Mouse (Mus musculus) MEL (cell line): Measurements from ENCODE around the gene Urgcp. TPM values are rescaled to one million over a fixed set of nuclear protein-coding genes. Genes with fewer than 3 reads are reported as not detected.
"Not testable (repeated sequence)": the region's sequence is repeated elsewhere in the genome, so short reads cannot be mapped to it uniquely, and the experiment has no call there.

Experiments used
- DNase-seq: peaks from one replicate; pipeline ENCODE4 v3.0.0; 2011; ENCODE audit warnings: low read depth, low spot score
- H3K27ac ChIP-seq: 2 replicates; pipeline ENCODE4 v1.5.1; 2012; ENCODE audit warnings: low read depth, mild to moderate bottlenecking, control low read depth, low read length, moderate library complexity; ENCODE audit not compliant: control insufficient read depth
- H3K27me3 ChIP-seq, 2 experiments: fragments of 150-350 bp in 1 of 2; sonication (generic) in 1 of 2; 2 replicates each; pipeline ENCODE4 v1.6.1; 2012; ENCODE audit warnings: low read length in 2 of 2, mild to moderate bottlenecking in 2 of 2, improper control_type of control experiment in 1 of 2, moderate library complexity in 1 of 2; ENCODE audit not compliant: insufficient read depth in 2 of 2, control insufficient read depth in 1 of 2
- H3K36me3 ChIP-seq, 2 experiments: 2 replicates each; pipeline ENCODE4 v1.6.1; 2012 to 2014; ENCODE audit warnings: low read length in 2 of 2, improper control_type of control experiment in 1 of 2, inconsistent platforms in 1 of 2, mild to moderate bottlenecking in 1 of 2; ENCODE audit not compliant: insufficient read depth in 2 of 2, control insufficient read depth in 1 of 2
- H3K4me1 ChIP-seq, 2 experiments: fragments of 150-350 bp in 1 of 2; sonication (generic) in 1 of 2; 2 replicates each; pipeline ENCODE4 v1.6.1; 2012; ENCODE audit warnings: low read length in 2 of 2, improper control_type of control experiment in 1 of 2, mild to moderate bottlenecking in 1 of 2; ENCODE audit not compliant: insufficient read depth in 2 of 2, control insufficient read depth in 1 of 2
- H3K4me3 ChIP-seq, 2 experiments: fragments of 150-350 bp in 1 of 2; sonication (generic) in 1 of 2; 2 replicates each; pipeline ENCODE4 v1.5.1; 2012; ENCODE audit warnings: low read depth in 2 of 2, low read length in 2 of 2, mild to moderate bottlenecking in 2 of 2, moderate library complexity in 2 of 2, control low read depth in 1 of 2, improper control_type of control experiment in 1 of 2; ENCODE audit not compliant: control insufficient read depth in 1 of 2, insufficient read depth in 1 of 2
- H3K79me2 ChIP-seq: 2 replicates; pipeline ENCODE4 v1.6.1; 2012; ENCODE audit warnings: mild to moderate bottlenecking, low read length, moderate library complexity; ENCODE audit not compliant: control insufficient read depth, poor library complexity, insufficient read depth
- H3K9ac ChIP-seq: 2 replicates; pipeline ENCODE4 v1.6.1; 2012; ENCODE audit warnings: low read depth, mild to moderate bottlenecking, control low read depth, low read length, moderate library complexity; ENCODE audit not compliant: control insufficient read depth, poor library complexity, severe bottlenecking
- H3K9me3 ChIP-seq: fragments of 150-350 bp; sonication (generic); replicated peaks from 2 replicates; pipeline ENCODE4 v1.6.1; 2012; ENCODE audit warnings: mild to moderate bottlenecking, low read length, improper control_type of control experiment, moderate library complexity; ENCODE audit not compliant: insufficient read depth
- BHLHE40 ChIP-seq: IDR thresholded peaks from 2 replicates; pipeline ENCODE4 v1.6.1; 2012; ENCODE audit warnings: low read depth, mild to moderate bottlenecking, inconsistent platforms, low read length, improper control_type of control experiment, borderline replicate concordance
- EP300 ChIP-seq, 2 experiments: IDR thresholded peaks; 2 replicates each; pipeline ENCODE4 v1.6.1; 2011; ENCODE audit warnings: improper control_type of control experiment in 2 of 2, low read length in 2 of 2, low read depth in 1 of 2, mild to moderate bottlenecking in 1 of 2
- ETS1 ChIP-seq: IDR thresholded peaks from 2 replicates; pipeline ENCODE4 v1.6.1; 2012; ENCODE audit warnings: low read depth, mild to moderate bottlenecking, inconsistent platforms, low read length, improper control_type of control experiment, moderate library complexity
- GABPA ChIP-seq: IDR thresholded peaks from 2 replicates; pipeline ENCODE4 v1.6.1; 2012; ENCODE audit warnings: low read depth, mild to moderate bottlenecking, inconsistent platforms, low read length, improper control_type of control experiment, moderate library complexity
- JUND ChIP-seq: IDR thresholded peaks from 2 replicates; pipeline ENCODE4 v1.6.1; 2011; ENCODE audit warnings: low read depth, mild to moderate bottlenecking, improper control_type of control experiment, low read length
- KAT2A ChIP-seq: conservative IDR thresholded peaks from 2 replicates; pipeline ENCODE4 v1.6.1; 2012; ENCODE audit warnings: low read depth, low read length, improper control_type of control experiment, inconsistent platforms
- MAX ChIP-seq: IDR thresholded peaks from 2 replicates; pipeline ENCODE4 v1.6.1; 2011; ENCODE audit warnings: low read length, improper control_type of control experiment
- MEF2A ChIP-seq: IDR thresholded peaks from 2 replicates; pipeline ENCODE4 v1.6.1; 2014; ENCODE audit warnings: low read depth, mild to moderate bottlenecking, inconsistent platforms, low read length, improper control_type of control experiment; ENCODE audit not compliant: poor library complexity, insufficient replicate concordance, severe bottlenecking; ENCODE audit errors: extremely low read depth
- MXI1 ChIP-seq: IDR thresholded peaks from 2 replicates; pipeline ENCODE4 v1.6.1; 2011; ENCODE audit warnings: mild to moderate bottlenecking, low read depth, low read length, improper control_type of control experiment
- NRF1 ChIP-seq: IDR thresholded peaks from 2 replicates; pipeline ENCODE4 v1.6.1; 2014; ENCODE audit warnings: low read depth, mild to moderate bottlenecking, inconsistent platforms, low read length, improper control_type of control experiment, moderate library complexity; ENCODE audit not compliant: poor library complexity, insufficient read depth, severe bottlenecking
- POLR2A ChIP-seq, 2 experiments: IDR thresholded peaks; 2 replicates each; pipeline ENCODE4 v1.6.1; 2011 to 2012; ENCODE audit warnings: low read length in 2 of 2, mild to moderate bottlenecking in 2 of 2, control low read depth in 1 of 2, improper control_type of control experiment in 1 of 2, low read depth in 1 of 2, moderate library complexity in 1 of 2; ENCODE audit not compliant: control insufficient read depth in 1 of 2, insufficient read depth in 1 of 2, poor library complexity in 1 of 2
- POLR2AphosphoS5 ChIP-seq: IDR thresholded peaks from 2 replicates; pipeline ENCODE4 v1.6.1; 2012; ENCODE audit warnings: low read depth, borderline replicate concordance, mild to moderate bottlenecking, inconsistent platforms, low read length, moderate library complexity, mixed read lengths
- RAD21 ChIP-seq: IDR thresholded peaks from 2 replicates; pipeline ENCODE4 v1.6.1; 2011; ENCODE audit warnings: mild to moderate bottlenecking, low read depth, low read length, improper control_type of control experiment
- RCOR1 ChIP-seq: IDR thresholded peaks from 2 replicates; pipeline ENCODE4 v1.6.1; 2012; ENCODE audit warnings: low read depth, mild to moderate bottlenecking, inconsistent platforms, low read length, improper control_type of control experiment
- SIN3A ChIP-seq: IDR thresholded peaks from 2 replicates; pipeline ENCODE4 v1.6.1; 2012; ENCODE audit warnings: low read length, improper control_type of control experiment, inconsistent platforms
- SMC3 ChIP-seq: IDR thresholded peaks from 2 replicates; pipeline ENCODE4 v1.6.1; 2011; ENCODE audit warnings: low read depth, low read length, improper control_type of control experiment
- TBP ChIP-seq: IDR thresholded peaks from 2 replicates; pipeline ENCODE4 v1.8.0; 2011; ENCODE audit warnings: low read depth, low read length, improper control_type of control experiment
- TCF12 ChIP-seq: IDR thresholded peaks from 2 replicates; pipeline ENCODE4 v1.6.1; 2014; ENCODE audit warnings: low read depth, mild to moderate bottlenecking, inconsistent platforms, low read length, improper control_type of control experiment, moderate library complexity
- USF1 ChIP-seq: IDR thresholded peaks from 2 replicates; pipeline ENCODE4 v1.6.1; 2014; ENCODE audit warnings: low read depth, mild to moderate bottlenecking, inconsistent platforms, low read length, improper control_type of control experiment, moderate library complexity
- ZNF384 ChIP-seq: IDR thresholded peaks from 2 replicates; pipeline ENCODE4 v1.6.1; 2012; ENCODE audit warnings: low read depth, mild to moderate bottlenecking, inconsistent platforms, low read length, improper control_type of control experiment
- polyA plus RNA-seq, 2 experiments: library from polyadenylated mRNA; stranded (reverse) in 1 of 2; unstranded in 1 of 2; fragments of >175 nt in 1 of 2; fragments of >200 nt in 1 of 2; gene quantifications; 2 replicates each; pipeline versions ENCODE4 v1.2.1 to v1.2.4; 2012; ENCODE audit warnings: low replicate concordance in 2 of 2, low read depth in 1 of 2; ENCODE audit not compliant: insufficient read length in 2 of 2, insufficient read depth in 1 of 2, missing spikeins in 1 of 2
- total RNA-seq: library from RNA; depleted of rRNA; stranded (reverse); fragments of 300-350 nt; gene quantifications from 2 replicates; pipeline ENCODE4 v1.2.3, GENCODE M21; 2012

The Urgcp gene
- total and polyA plus RNA-seq, 3 experiments = 19.5 to 34.9 (median 29.2) TPM

- TF ChIP-seq KAT2A (peak; percentile 60; the same call in 1 of the 2 replicates), RCOR1 (no peak), TCF12 (peak; percentile 74), EP300 (IDR thresholded peaks at IDR 0.05; ENCODE audit: low read depth in 1 of 2, low read length in 2 of 2) (no peak)
Measured at GRCm38 (mm10) chr11:5761820-5762632, at the start of gene Urgcp (continued).

GRCm38 (mm10) chr11:5809487-5809886 is 47.3 kb upstream of the Urgcp start:
- not testable (repeated sequence) for H3K79me2 ChIP-seq, H3K27ac ChIP-seq, H3K27me3 ChIP-seq, H3K4me3 ChIP-seq, DNase-seq, H3K9me3 ChIP-seq, H3K9ac ChIP-seq
- H3K4me1 ChIP-seq = peaks cover 15 to 17% of the 10 kb centered on the region in 2 experiments
- peaks cover 0 to 16% of the 10 kb centered on the region in 2 experiments; a peak in 2 of 4 replicates for H3K36me3 ChIP-seq

- H3K79me2 ChIP-seq = no peaks in the 10 kb centered on the region
- H3K36me3 ChIP-seq = peaks cover 0 to 17% of the 10 kb centered on the region in 2 experiments; a peak in 2 of 4 replicates
- H3K4me1 ChIP-seq = peaks cover 18 to 25% of the 10 kb centered on the region in 2 experiments
- no peak overlapping the region for H3K27ac ChIP-seq
- TF ChIP-seq POLR2A (IDR thresholded peaks at IDR 0.05; ENCODE audit: control insufficient read depth in 1 of 2, insufficient read depth in 1 of 2, low read depth in 1 of 2, low read length in 2 of 2, poor library complexity in 1 of 2) (no peak), ZNF384 (no peak), TBP (no peak), RAD21 (no peak)
- DNase-seq = no peak
- H3K9me3 ChIP-seq = no peaks in the 10 kb centered on the region
- H3K4me3 ChIP-seq = no peak overlapping the region
- H3K27me3 ChIP-seq = no peaks in the 10 kb centered on the region; a peak in 1 of 4 replicates
- no peak overlapping the region for H3K9ac ChIP-seq
Measured at GRCm38 (mm10) chr11:5807956-5808355, 45.8 kb upstream of the Urgcp start.

- Histone ChIP-seq H3K9me3 (no peaks in the 10 kb centered on the region), H3K27me3 (no peaks in the 10 kb centered on the region), H3K4me1 (peaks cover 20 to 35% of the 10 kb centered on the region in 2 experiments), H3K36me3 (peaks cover 0 to 22% of the 10 kb centered on the region in 2 experiments; a peak in 2 of 4 replicates), H3K27ac (peak overlapping the region; percentile 56), H3K9ac (no peak overlapping the region), H3K4me3 (no peak overlapping the region), H3K79me2 (no peaks in the 10 kb centered on the region)
- peak; percentile 86 for DNase-seq
- TF ChIP-seq JUND (0 out of 2 replicates have a peak, but pooled peaks have one; percentile 22), USF1 (no peak), EP300 (IDR thresholded peaks at IDR 0.05; ENCODE audit: low read depth in 1 of 2, low read length in 2 of 2) (peak; percentile 94 to 98), MXI1 (peak; percentile 48; the same call in 1 of the 2 replicates), MAX (peak; percentile 40; the same call in 1 of the 2 replicates), POLR2A (IDR thresholded peaks at IDR 0.05; ENCODE audit: control insufficient read depth in 1 of 2, insufficient read depth in 1 of 2, low read depth in 1 of 2, low read length in 2 of 2, poor library complexity in 1 of 2) (no peak), NRF1 (peak; percentile 19; the same call in 1 of the 2 replicates), KAT2A (no peak), SIN3A (peak; percentile 79), RCOR1 (peak; percentile 92), SMC3 (peak; percentile 17; the same call in 1 of the 2 replicates), BHLHE40 (no peak), ETS1 (peak; percentile 73), TBP (no peak), POLR2AphosphoS5 (no peak), RAD21 (no peak), MEF2A (no peak), GABPA (no peak)
Measured at GRCm38 (mm10) chr11:5805711-5806110, 43.5 kb upstream of the Urgcp start.
